Mouse (Mus musculus): ENCODE measurements around the gene Dgat2.

DNA sequence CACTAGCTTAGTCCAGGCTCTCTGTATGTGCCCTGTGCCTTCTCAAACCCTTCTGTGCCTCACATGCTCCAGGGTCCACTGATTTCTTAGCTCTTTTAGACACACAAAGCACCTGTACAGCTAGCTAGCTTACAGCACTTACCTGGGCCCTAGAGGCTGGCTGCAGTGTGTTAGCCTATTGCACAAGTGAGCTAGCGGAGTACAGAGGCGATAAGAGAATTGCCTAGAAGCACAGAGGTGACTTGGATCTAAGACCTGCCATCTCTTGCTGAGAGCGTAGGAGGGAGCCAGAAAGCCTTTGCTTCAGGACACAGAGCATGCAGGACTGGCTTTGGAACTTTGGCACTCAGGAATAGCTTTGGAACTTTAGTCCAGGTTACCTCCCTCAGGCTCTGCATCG lies 44.7 kb upstream of the Dgat2 start:
- TF ChIP-seq POLR2A (IDR thresholded peaks at IDR 0.05; ENCODE audit: extremely low read depth, insufficient read depth, low read length) (no peak), CTCF (IDR thresholded peaks at IDR 0.05; ENCODE audit: extremely low read depth, insufficient read depth, low read length) (no peak)
